Mouse (Mus musculus): ENCODE results near the gene Hist1h3c. TPM values are rescaled to one million over a fixed set of nuclear protein-coding genes. Genes with fewer than 3 reads are reported as not detected.
A peak's percentile ranks its signal among the peaks of the same experiment; 100 is the strongest.
"Not testable (repeated sequence)": the region's sequence is repeated elsewhere in the genome, so short reads cannot be mapped to it uniquely, and the experiment has no call there.

Hist1h3c gene
- polyA plus RNA-seq, 1 experiment from 2014 or later, result 18.1 TPM

- no peak overlapping the region for H3K4me3 ChIP-seq (ENCODE audit: low read depth, low read length)
- H3K4me1 ChIP-seq (ENCODE audit: control insufficient read depth, insufficient read depth, low read length), result no peaks in the 10 kb centered on the region
- no peak overlapping the region; the same call in 1 of the 2 replicates for H3K4me2 ChIP-seq (ENCODE audit: low read depth, low read length)
- no peaks in the 10 kb centered on the region for H3K27me3 ChIP-seq (ENCODE audit: control insufficient read depth, insufficient read depth, low read length)
- no peaks in the 10 kb centered on the region for H3K9me3 ChIP-seq (replicated peaks; ENCODE audit: control insufficient read depth, low read length)
- 55% methylated on average over 4 of the region's 4 CpGs for WGBS
- DNase-seq (ENCODE audit: low spot score) (no peak), ATAC-seq (replicated peaks; ENCODE audit: insufficient number of reproducible peaks, low FRiP score, low TSS enrichment, low read depth) (no peak)
- no peaks in the 10 kb centered on the region for H3K36me3 ChIP-seq (replicated peaks; ENCODE audit: control insufficient read depth, insufficient read depth, low read depth, low read length)
- no peak overlapping the region for H3K9ac ChIP-seq (replicated peaks; ENCODE audit: low read length)
- peak overlapping the region; percentile 90 for H3K27ac ChIP-seq (replicated peaks; ENCODE audit: low read depth, low read length)
These were observed 8.1 kb upstream of the Hist1h3c start for GRCm38 (mm10) chr13:23753314-23754078.

GRCm38 (mm10) chr13:23752742-23753172 lies 7.4 kb upstream of the Hist1h3c start:
- Histone ChIP-seq H3K27ac (replicated peaks; ENCODE audit: low read depth, low read length) (peak overlapping the region; percentile 90), H3K27me3 (ENCODE audit: control insufficient read depth, insufficient read depth, low read length) (no peaks in the 10 kb centered on the region), H3K4me2 (ENCODE audit: low read depth, low read length) (peak overlapping the region; percentile 55), H3K4me1 (ENCODE audit: control insufficient read depth, insufficient read depth, low read length) (no peaks in the 10 kb centered on the region), H3K9me3 (replicated peaks; ENCODE audit: control insufficient read depth, low read length) (no peaks in the 10 kb centered on the region), H3K4me3 (ENCODE audit: low read depth, low read length) (peak overlapping the region; percentile 39), H3K36me3 (replicated peaks; ENCODE audit: control insufficient read depth, insufficient read depth, low read depth, low read length) (no peaks in the 10 kb centered on the region), H3K9ac (replicated peaks; ENCODE audit: low read length) (peak overlapping the region; percentile 65)
- WGBS, result 5% methylated on average over 6 of the region's 6 CpGs
- DNase-seq (ENCODE audit: low spot score), result peak; percentile 38
- no peak for ATAC-seq (replicated peaks; ENCODE audit: insufficient number of reproducible peaks, low FRiP score, low TSS enrichment, low read depth)

- Histone ChIP-seq H3K9ac (replicated peaks; ENCODE audit: low read length) (peak within 1 kb of the TSS; percentile 69), H3K4me2 (ENCODE audit: low read depth, low read length) (peak within 1 kb of the TSS; percentile 56), H3K27ac (replicated peaks; ENCODE audit: low read depth, low read length) (peak within 1 kb of the TSS; percentile 97), H3K4me3 (ENCODE audit: low read depth, low read length) (peak within 1 kb of the TSS; percentile 39)
- not testable (repeated sequence) for H3K4me1 ChIP-seq (ENCODE audit: control insufficient read depth, insufficient read depth, low read length); H3K27me3 ChIP-seq (ENCODE audit: control insufficient read depth, insufficient read depth, low read length); H3K36me3 ChIP-seq (replicated peaks; ENCODE audit: control insufficient read depth, insufficient read depth, low read depth, low read length); H3K9me3 ChIP-seq (replicated peaks; ENCODE audit: control insufficient read depth, low read length)
- under 1% methylated on average over 15 of the region's 47 CpGs for WGBS
- DNase-seq (ENCODE audit: low spot score) (peak; percentile 98), ATAC-seq (replicated peaks; ENCODE audit: insufficient number of reproducible peaks, low FRiP score, low TSS enrichment, low read depth) (peak; percentile 91)
These were observed 6.8 kb upstream of the Hist1h3c start, which contains the start of gene Hist1h3b for GRCm38 (mm10) chr13:23752067-23752741. TSS of gene Hist1h3b (plus strand) at chr13:23752267.

- Histone ChIP-seq H3K4me1 (ENCODE audit: control insufficient read depth, insufficient read depth, low read length) (no peaks in the 10 kb centered on the region), H3K36me3 (replicated peaks; ENCODE audit: control insufficient read depth, insufficient read depth, low read depth, low read length) (no peaks in the 10 kb centered on the region), H3K27ac (replicated peaks; ENCODE audit: low read depth, low read length) (peak overlapping the region; percentile 97), H3K4me3 (ENCODE audit: low read depth, low read length) (peak overlapping the region; percentile 37), H3K27me3 (ENCODE audit: control insufficient read depth, insufficient read depth, low read length) (no peaks in the 10 kb centered on the region), H3K4me2 (ENCODE audit: low read depth, low read length) (peak overlapping the region; percentile 56), H3K9ac (replicated peaks; ENCODE audit: low read length) (peak overlapping the region; percentile 69), H3K9me3 (replicated peaks; ENCODE audit: control insufficient read depth, low read length) (no peaks in the 10 kb centered on the region)
- DNase-seq (ENCODE audit: low spot score), result peak; percentile 73
- no peak for ATAC-seq (replicated peaks; ENCODE audit: insufficient number of reproducible peaks, low FRiP score, low TSS enrichment, low read depth)
- under 1% methylated on average over 11 of the region's 11 CpGs for WGBS
These were observed 6.1 kb upstream of the Hist1h3c start for GRCm38 (mm10) chr13:23751478-23751956.

- H3K36me3 ChIP-seq (replicated peaks; ENCODE audit: control insufficient read depth, insufficient read depth, low read depth, low read length); H3K27me3 ChIP-seq (ENCODE audit: control insufficient read depth, insufficient read depth, low read length); H3K9me3 ChIP-seq (replicated peaks; ENCODE audit: control insufficient read depth, low read length); H3K4me1 ChIP-seq (ENCODE audit: control insufficient read depth, insufficient read depth, low read length): not testable (repeated sequence)
- Histone ChIP-seq H3K27ac (replicated peaks; ENCODE audit: low read depth, low read length) (peak within 1 kb of the TSS; percentile 97), H3K4me3 (ENCODE audit: low read depth, low read length) (peak within 1 kb of the TSS; percentile 37), H3K9ac (replicated peaks; ENCODE audit: low read length) (peak within 1 kb of the TSS; percentile 69), H3K4me2 (ENCODE audit: low read depth, low read length) (peak within 1 kb of the TSS; percentile 56)
- DNase-seq (ENCODE audit: low spot score) (peak; percentile 89), ATAC-seq (replicated peaks; ENCODE audit: insufficient number of reproducible peaks, low FRiP score, low TSS enrichment, low read depth) (peak; percentile 32)
- whole genome bisulfite sequencing, result 1% methylated on average over 22 of the region's 47 CpGs
These were observed 5.6 kb upstream of the Hist1h3c start, which contains the start of gene Hist1h2ab for GRCm38 (mm10) chr13:23750839-23751477. TSS of gene Hist1h2ab (plus strand) at chr13:23751126.

- no peak for ATAC-seq (replicated peaks; ENCODE audit: insufficient number of reproducible peaks, low FRiP score, low TSS enrichment, low read depth)
- no peak overlapping the region for H3K9ac ChIP-seq (replicated peaks; ENCODE audit: low read length)
- WGBS, result 91% methylated on average over 5 of the region's 5 CpGs
- no peak overlapping the region for H3K4me3 ChIP-seq (ENCODE audit: low read depth, low read length)
- no peak overlapping the region for H3K4me2 ChIP-seq (ENCODE audit: low read depth, low read length)
- H3K27me3 ChIP-seq (ENCODE audit: control insufficient read depth, insufficient read depth, low read length), result no peaks in the 10 kb centered on the region
- H3K27ac ChIP-seq (replicated peaks; ENCODE audit: low read depth, low read length), result peak overlapping the region; percentile 72; the same call in 1 of the 2 replicates
- DNase-seq (ENCODE audit: low spot score), result no peak
- no peaks in the 10 kb centered on the region for H3K9me3 ChIP-seq (replicated peaks; ENCODE audit: control insufficient read depth, low read length)
- no peaks in the 10 kb centered on the region for H3K36me3 ChIP-seq (replicated peaks; ENCODE audit: control insufficient read depth, insufficient read depth, low read depth, low read length)
- H3K4me1 ChIP-seq (ENCODE audit: control insufficient read depth, insufficient read depth, low read length), result no peaks in the 10 kb centered on the region
These were observed 4.2 kb upstream of the Hist1h3c start for GRCm38 (mm10) chr13:23749563-23750121.

- peak; percentile 68 for DNase-seq (ENCODE audit: low spot score)
- H3K4me3 ChIP-seq (ENCODE audit: low read depth, low read length), result no peak overlapping the region
These were observed 2.5 kb upstream of the Hist1h3c start for GRCm38 (mm10) chr13:23747892-23748288.

More at GRCm38 (mm10) chr13:23747892-23748288, 2.5 kb upstream of the Hist1h3c start:
- H3K27me3 ChIP-seq (ENCODE audit: control insufficient read depth, insufficient read depth, low read length), result no peaks in the 10 kb centered on the region
- H3K27ac ChIP-seq (replicated peaks; ENCODE audit: low read depth, low read length), result peak overlapping the region; percentile 99
- peak overlapping the region; percentile 51 for H3K9ac ChIP-seq (replicated peaks; ENCODE audit: low read length)
- H3K4me1 ChIP-seq (ENCODE audit: control insufficient read depth, insufficient read depth, low read length), result no peaks in the 10 kb centered on the region
- no peak for ATAC-seq (replicated peaks; ENCODE audit: insufficient number of reproducible peaks, low FRiP score, low TSS enrichment, low read depth)
- H3K36me3 ChIP-seq (replicated peaks; ENCODE audit: control insufficient read depth, insufficient read depth, low read depth, low read length), result no peaks in the 10 kb centered on the region
- H3K4me2 ChIP-seq (ENCODE audit: low read depth, low read length), result peak overlapping the region; percentile 29; the same call in 1 of the 2 replicates
- no peaks in the 10 kb centered on the region for H3K9me3 ChIP-seq (replicated peaks; ENCODE audit: control insufficient read depth, low read length)
- WGBS, result 13% methylated on average over 4 of the region's 4 CpGs
